Mouse (Mus musculus) left cerebral cortex, adult 2 months (tissue): Measurements from ENCODE around the gene Igfbp1. TPM values are rescaled to one million over a fixed set of nuclear protein-coding genes. Genes with fewer than 3 reads are reported as not detected.

ENCODE experiments used
- DNase-seq, 2 experiments: peaks; one replicate each; pipeline ENCODE4 v3.0.0; 2021 to 2022; ENCODE audit warnings: low spot score in 2 of 2, mixed read lengths in 1 of 2; ENCODE audit errors: extremely low spot score in 1 of 2
- H3K27ac ChIP-seq: fragments of 200-600 bp; 2 replicates; pipeline ENCODE4 v1.8.1; 2022
- H3K4me3 ChIP-seq: fragments of 200-600 bp; 2 replicates; pipeline ENCODE4 v1.8.1; 2022
- CTCF ChIP-seq: fragments of 200-600 bp; IDR thresholded peaks from 2 replicates; pipeline ENCODE4 v1.8.1; 2022; ENCODE audit warnings: antibody characterized with exemption, mild to moderate bottlenecking, moderate library complexity
- intact Hi-C: fragments of 180-260 bp; cut with DNase I; formaldehyde crosslinking; loops from one replicate; pipeline ENCODE4 v1.15.1; 2025
- total RNA-seq, 2 experiments: library from RNA; stranded (reverse); gene quantifications; 2 replicates each; pipeline ENCODE4 v1.2.3; 2021

Gene Igfbp1
- total RNA-seq, 2 experiments from 2014 or later: not detected

DNA sequence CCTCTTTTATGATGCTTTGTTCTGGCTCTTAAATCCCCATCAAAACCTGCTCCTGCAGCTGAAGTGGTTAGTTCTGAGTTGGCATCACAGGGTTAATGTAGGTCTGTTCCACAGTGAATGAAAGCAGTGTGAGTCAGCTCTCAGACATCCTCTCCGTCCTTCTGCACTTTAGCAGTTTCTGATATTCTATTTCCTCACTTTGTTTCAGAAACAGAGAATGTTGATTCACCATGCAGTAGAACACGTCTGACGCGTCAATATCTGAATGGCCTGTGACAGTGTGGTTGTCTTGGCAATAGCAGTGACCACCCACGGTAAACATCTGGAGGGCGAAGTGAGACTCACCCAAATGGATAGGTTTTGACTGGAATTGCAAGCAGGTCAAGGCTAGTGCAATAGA, 40.1 kb downstream of the Igfbp1 start:
- no peak overlapping the region for H3K4me3 ChIP-seq
- no peak overlapping the region for H3K27ac ChIP-seq
- DNase-seq: no peak
- no peak for TF ChIP-seq CTCF
- intact Hi-C loops: no loop called here

DNA sequence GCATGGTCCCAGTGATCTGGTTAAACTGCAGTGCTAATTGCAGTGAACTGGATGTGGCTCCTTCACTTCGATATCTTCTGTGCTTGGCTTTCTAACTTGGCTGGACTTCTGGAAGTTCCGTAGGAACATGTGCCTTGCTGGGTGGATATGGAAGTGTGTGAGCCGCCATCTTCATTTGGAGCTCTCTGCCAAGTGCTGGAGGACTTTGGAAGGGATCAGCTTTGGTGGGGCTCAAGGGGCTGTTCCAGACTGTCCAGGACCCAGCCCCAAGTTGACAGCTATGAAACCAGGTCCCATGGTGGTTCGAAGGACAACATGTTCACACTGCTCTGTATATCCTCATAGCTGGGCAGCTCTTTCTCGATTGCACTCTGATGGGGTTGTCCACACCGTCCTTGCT, 41.0 kb downstream of the Igfbp1 start:
- no peak overlapping the region for H3K4me3 ChIP-seq
- DNase-seq: no peak
- H3K27ac ChIP-seq: no peak overlapping the region
- no peak for TF ChIP-seq CTCF
- intact Hi-C loops: no loop called here

DNA sequence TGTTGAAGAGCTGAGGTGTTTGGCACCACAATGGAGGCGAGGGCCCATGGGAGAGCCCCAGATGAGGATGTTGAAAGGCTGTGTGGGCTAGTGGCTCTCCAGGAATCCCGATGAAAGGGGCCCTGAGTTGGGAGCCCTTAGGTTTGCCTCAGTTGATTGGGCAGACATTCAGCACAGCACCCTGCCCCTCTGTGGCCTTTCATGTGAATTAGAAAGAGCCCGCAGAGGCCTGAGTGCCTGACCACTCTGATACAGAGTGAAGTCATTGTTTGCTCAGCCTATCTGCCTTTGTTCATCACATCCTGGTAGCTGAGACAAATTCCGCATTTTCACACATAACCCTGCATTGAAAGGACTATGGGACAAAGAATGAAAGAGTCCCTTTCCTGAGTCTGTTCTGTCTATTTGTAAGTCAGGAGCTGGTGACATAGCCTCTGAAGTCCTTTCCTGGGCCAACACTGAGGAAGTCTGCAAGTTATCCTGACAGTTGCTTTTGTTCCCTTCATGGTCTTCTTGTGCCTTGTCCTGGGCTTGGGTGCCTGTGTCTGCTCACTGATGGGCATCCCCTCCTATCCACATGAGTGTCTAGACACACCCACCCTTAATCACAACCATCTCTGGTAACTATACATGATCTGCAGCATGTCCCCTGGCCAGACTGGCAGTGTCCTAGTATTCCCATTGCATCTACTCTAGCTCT, 41.6 kb downstream of the Igfbp1 start:
- no peak for DNase-seq
- Histone ChIP-seq H3K27ac (no peak overlapping the region), H3K4me3 (no peak overlapping the region)
- no peak for TF ChIP-seq CTCF
- intact Hi-C loops: no loop called here

DNA sequence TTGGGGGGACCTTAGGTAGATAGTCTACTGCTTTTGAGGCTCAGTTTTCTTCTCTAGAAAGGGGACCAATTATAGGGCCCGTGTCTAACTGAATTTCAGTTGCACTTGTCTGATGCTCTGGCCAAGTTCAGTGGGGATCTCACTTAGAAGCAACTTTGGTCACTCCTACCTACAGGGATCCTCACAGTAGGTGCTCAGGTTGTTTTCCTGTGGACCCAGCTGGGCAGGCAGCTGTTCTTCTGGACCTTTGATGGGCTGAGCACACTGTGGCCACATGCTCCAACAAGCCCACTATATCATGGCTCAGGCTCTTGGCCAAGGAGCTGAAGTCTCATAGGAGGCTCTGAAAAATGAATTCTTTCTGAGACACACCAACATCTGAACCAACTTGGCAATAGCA, 47.2 kb downstream of the Igfbp1 start:
- intact Hi-C loops: no loop called here
- Histone ChIP-seq H3K27ac (no peak overlapping the region), H3K4me3 (no peak overlapping the region)
- no peak for DNase-seq
- TF ChIP-seq CTCF: no peak

DNA sequence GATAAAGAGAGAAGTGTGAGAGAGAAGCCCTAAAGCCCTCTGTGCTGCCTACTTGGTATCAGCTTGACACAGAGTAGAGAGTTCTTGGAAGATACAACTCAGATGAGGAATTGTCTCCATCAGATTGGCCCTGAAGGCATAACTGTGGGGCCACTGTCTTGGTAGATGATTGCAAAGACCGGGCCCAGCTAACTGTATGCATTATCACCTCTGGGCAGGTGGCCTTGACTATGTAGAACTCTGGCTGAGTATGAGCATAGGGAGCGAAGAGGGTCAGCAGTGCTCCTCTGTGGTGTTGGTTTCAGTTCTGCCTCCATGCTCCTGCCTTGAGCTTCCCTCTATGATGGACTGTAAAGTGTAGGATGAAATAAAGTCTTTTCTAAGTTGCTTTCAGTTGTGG, 52.8 kb downstream of the Igfbp1 start:
- no peak for TF ChIP-seq CTCF
- Histone ChIP-seq H3K27ac (no peak overlapping the region), H3K4me3 (no peak overlapping the region)
- intact Hi-C loops: no loop called here
- no peak for DNase-seq

DNA sequence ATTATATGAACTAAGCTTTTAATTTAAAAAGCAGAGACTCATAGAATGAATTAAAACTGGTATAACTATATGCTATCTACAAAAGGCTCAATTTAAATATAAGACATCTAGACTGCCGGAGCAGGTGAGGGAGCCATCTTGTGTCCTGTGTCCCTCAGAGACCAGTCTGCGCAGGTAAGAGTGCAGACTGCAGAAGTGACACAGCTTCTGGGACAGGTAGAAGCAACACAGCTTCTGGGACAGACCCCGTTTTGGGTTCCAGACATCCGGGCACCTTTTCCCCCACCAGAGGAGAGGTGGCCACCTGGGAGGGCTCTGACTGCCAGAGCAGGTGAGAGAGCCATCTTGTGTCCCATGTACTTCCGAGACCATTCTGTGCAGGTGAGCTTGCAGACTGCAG, 53.3 kb downstream of the Igfbp1 start:
- H3K4me3 ChIP-seq: no peak overlapping the region
- TF ChIP-seq CTCF: no peak
- intact Hi-C loops: no loop called here
- DNase-seq: no peak
- H3K27ac ChIP-seq: no peak overlapping the region

Other genes with a start within 250 kb of the Igfbp1 start
- 100 to 1,000 TPM; 298 to 316 TPM for gene Adcy1, start 134.3 kb upstream of the Igfbp1 start, total RNA-seq
- gene Gm11985, start 9.2 kb upstream of the Igfbp1 start, total RNA-seq: not detected
- 1 to 10 TPM; 7.2 to 9.0 TPM for gene Igfbp3, start 16.1 kb downstream of the Igfbp1 start, total RNA-seq